Mouse (Mus musculus) stomach, embryonic 16.5 days (tissue): Measurements from ENCODE around the gene Tpsg1. TPM values are rescaled to one million over a fixed set of nuclear protein-coding genes. Genes with fewer than 3 reads are reported as not detected.

Experiments used
- ATAC-seq: fragments of 200-750 bp; cut with Nextera tagmentation; 2 replicates; pipeline ENCODE4 v1.8.0; 2017; ENCODE audit warnings: moderate number of reproducible peaks, moderate TSS enrichment; ENCODE audit not compliant: insufficient read depth, low FRiP score
- H3K27ac ChIP-seq: fragments of 300-500 bp; sonication (generic); 2 replicates; pipeline ENCODE4 v1.5.1; 2014; ENCODE audit warnings: low read length
- H3K27me3 ChIP-seq: fragments of 300-500 bp; sonication (generic); 2 replicates; pipeline ENCODE4 v1.6.1; 2014; ENCODE audit warnings: low read length, control low read depth, mixed read lengths; ENCODE audit not compliant: control insufficient read depth, insufficient read depth
- H3K36me3 ChIP-seq: fragments of 300-500 bp; sonication (generic); 2 replicates; pipeline ENCODE4 v1.6.1; 2014; ENCODE audit warnings: low read length; ENCODE audit not compliant: control insufficient read depth, insufficient read depth
- H3K4me1 ChIP-seq: fragments of 300-500 bp; sonication (generic); 2 replicates; pipeline ENCODE4 v1.6.1; 2014; ENCODE audit warnings: low read length, control low read depth, mixed read lengths; ENCODE audit not compliant: control insufficient read depth, insufficient read depth
- H3K4me2 ChIP-seq: fragments of 300-500 bp; sonication (generic); 2 replicates; pipeline ENCODE4 v1.6.1; 2014; ENCODE audit warnings: low read depth, low read length, mixed read lengths
- H3K4me3 ChIP-seq: fragments of 300-500 bp; sonication (generic); replicated peaks from 2 replicates; pipeline ENCODE4 v1.5.1; 2014; ENCODE audit warnings: mild to moderate bottlenecking, low read length
- H3K9ac ChIP-seq: fragments of 300-500 bp; sonication (generic); 2 replicates; pipeline ENCODE4 v1.6.1; 2014; ENCODE audit warnings: low read length
- H3K9me3 ChIP-seq: fragments of 300-500 bp; sonication (generic); replicated peaks from 2 replicates; pipeline ENCODE4 v1.6.1; 2016; ENCODE audit warnings: low read length, control low read depth; ENCODE audit not compliant: control insufficient read depth
- WGBS: fragments of 180-500 bp; shearing (Covaris S2); extraction: QIAGEN DNeasy Blood & Tissue Kit; methylation state at CpG from one replicate; pipeline ENCODE4 v1.1.7; 2014; 5-methylcytosine and 5-hydroxymethylcytosine counted together
- polyA plus RNA-seq: library from polyadenylated mRNA; unstranded; fragments of >200 nt; fragmentation: Nextera tagmentation; extraction: Ambion mirVana; gene quantifications from 2 replicates; pipeline ENCODE4 v1.2.1, GENCODE M21; 2015

Tpsg1 gene
- 2.3 and 3.5 TPM in 2 replicates for polyA plus RNA-seq

- Histone ChIP-seq H3K9me3 (no peaks in the 10 kb centered on the region), H3K27me3 (no peaks in the 10 kb centered on the region), H3K9ac (no peak within 1 kb of the TSS; the same call in 1 of the 2 replicates), H3K4me1 (peaks cover 5% of the 10 kb centered on the region), H3K4me3 (no peak within 1 kb of the TSS), H3K36me3 (no peaks in the 10 kb centered on the region), H3K27ac (no peak within 1 kb of the TSS), H3K4me2 (no peak within 1 kb of the TSS)
- 73% methylated on average over 3 of the region's 3 CpGs for WGBS
- no peak for ATAC-seq
Observed at GRCm38 (mm10) chr17:25368973-25369372, at the start of gene Tpsg1. Gene Tpsg1, plus strand, starts transcription at chr17:25369273.

- ATAC-seq, result no peak
- 83% methylated on average over 8 of the region's 8 CpGs for WGBS
- no peak overlapping the region for H3K4me3 ChIP-seq
Observed at GRCm38 (mm10) chr17:25320819-25321218, 48.3 kb upstream of the Tpsg1 start.

GRCm38 (mm10) chr17:25322930-25323329 is 46.1 kb upstream of the Tpsg1 start:
- Histone ChIP-seq H3K36me3 (no peaks in the 10 kb centered on the region), H3K4me3 (no peak overlapping the region), H3K9me3 (no peaks in the 10 kb centered on the region), H3K9ac (no peak overlapping the region), H3K27me3 (no peaks in the 10 kb centered on the region), H3K27ac (no peak overlapping the region), H3K4me2 (no peak overlapping the region), H3K4me1 (no peaks in the 10 kb centered on the region)
- no peak for ATAC-seq
- 21% methylated on average over 2 of the region's 2 CpGs for WGBS

More at GRCm38 (mm10) chr17:25320819-25321218, 48.3 kb upstream of the Tpsg1 start:
- Histone ChIP-seq H3K27ac (no peak overlapping the region), H3K9me3 (no peaks in the 10 kb centered on the region), H3K27me3 (no peaks in the 10 kb centered on the region), H3K36me3 (no peaks in the 10 kb centered on the region), H3K4me1 (no peaks in the 10 kb centered on the region), H3K4me2 (no peak overlapping the region), H3K9ac (no peak overlapping the region)

GRCm38 (mm10) chr17:25332321-25332720 is 36.8 kb upstream of the Tpsg1 start:
- Histone ChIP-seq H3K27ac (no peak overlapping the region), H3K9me3 (no peaks in the 10 kb centered on the region), H3K4me1 (no peaks in the 10 kb centered on the region), H3K27me3 (peaks cover 2% of the 10 kb centered on the region; the same call in 1 of the 2 replicates), H3K4me2 (no peak overlapping the region), H3K4me3 (no peak overlapping the region), H3K9ac (no peak overlapping the region), H3K36me3 (no peaks in the 10 kb centered on the region)
- no peak for ATAC-seq
- WGBS, result 67% methylated on average over 9 of the region's 9 CpGs

GRCm38 (mm10) chr17:25333943-25334342 is 35.1 kb upstream of the Tpsg1 start:
- H3K9ac ChIP-seq, result no peak overlapping the region
- no peak for ATAC-seq

GRCm38 (mm10) chr17:25338218-25338617 is 30.9 kb upstream of the Tpsg1 start:
- Histone ChIP-seq H3K4me3 (no peak overlapping the region), H3K9me3 (no peaks in the 10 kb centered on the region), H3K36me3 (no peaks in the 10 kb centered on the region), H3K9ac (no peak overlapping the region), H3K4me2 (no peak overlapping the region), H3K27ac (no peak overlapping the region), H3K27me3 (peaks cover 2% of the 10 kb centered on the region; the same call in 1 of the 2 replicates), H3K4me1 (no peaks in the 10 kb centered on the region)
- WGBS, result 76% methylated on average over 4 of the region's 4 CpGs
- no peak for ATAC-seq

More at GRCm38 (mm10) chr17:25333943-25334342, 35.1 kb upstream of the Tpsg1 start:
- no peaks in the 10 kb centered on the region for H3K4me1 ChIP-seq
- no peak overlapping the region for H3K4me3 ChIP-seq
- H3K27me3 ChIP-seq, result peaks cover 2% of the 10 kb centered on the region; the same call in 1 of the 2 replicates
- 0% methylated on average over 8 of the region's 8 CpGs for WGBS
- H3K36me3 ChIP-seq, result no peaks in the 10 kb centered on the region
- H3K27ac ChIP-seq, result no peak overlapping the region
- no peaks in the 10 kb centered on the region for H3K9me3 ChIP-seq
- no peak overlapping the region for H3K4me2 ChIP-seq

- Histone ChIP-seq H3K9ac (no peak overlapping the region), H3K4me2 (no peak overlapping the region), H3K27me3 (no peaks in the 10 kb centered on the region), H3K36me3 (no peaks in the 10 kb centered on the region), H3K4me1 (no peaks in the 10 kb centered on the region), H3K9me3 (no peaks in the 10 kb centered on the region), H3K27ac (no peak overlapping the region), H3K4me3 (no peak overlapping the region)
- no peak for ATAC-seq
- WGBS, result 83% methylated on average over 6 of the region's 6 CpGs
Observed at GRCm38 (mm10) chr17:25340003-25340402, 29.1 kb upstream of the Tpsg1 start.

- H3K4me2 ChIP-seq, result no peak overlapping the region
- no peak overlapping the region for H3K9ac ChIP-seq
- WGBS, result 47% methylated on average over 3 of the region's 3 CpGs
- H3K4me3 ChIP-seq, result no peak overlapping the region
- H3K27me3 ChIP-seq, result no peaks in the 10 kb centered on the region
- H3K36me3 ChIP-seq, result no peaks in the 10 kb centered on the region
- ATAC-seq, result no peak
- no peak overlapping the region for H3K27ac ChIP-seq
- no peaks in the 10 kb centered on the region for H3K9me3 ChIP-seq
- H3K4me1 ChIP-seq, result no peaks in the 10 kb centered on the region
Observed at GRCm38 (mm10) chr17:25341490-25341889, 27.6 kb upstream of the Tpsg1 start.

- WGBS, result 93% methylated on average over 4 of the region's 4 CpGs
- Histone ChIP-seq H3K27me3 (no peaks in the 10 kb centered on the region), H3K4me2 (no peak within 1 kb of the TSS), H3K27ac (no peak within 1 kb of the TSS), H3K9ac (no peak within 1 kb of the TSS), H3K4me1 (no peaks in the 10 kb centered on the region), H3K4me3 (no peak within 1 kb of the TSS), H3K36me3 (no peaks in the 10 kb centered on the region), H3K9me3 (no peaks in the 10 kb centered on the region)
- no peak for ATAC-seq
Observed at GRCm38 (mm10) chr17:25345462-25345861, 23.6 kb upstream of the Tpsg1 start, which contains the start of gene Tpsab1. Gene Tpsab1, minus strand, starts transcription at chr17:25345562.
